Mouse (Mus musculus) intestine, postnatal 0 days (tissue): ENCODE results near the gene Prss56. TPM values are rescaled to one million over a fixed set of nuclear protein-coding genes. Genes with fewer than 3 reads are reported as not detected.

Source experiments
- ATAC-seq: fragments of 200-750 bp; cut with Nextera tagmentation; 2 replicates; pipeline ENCODE4 v1.8.0; 2017; ENCODE audit warnings: mild to moderate bottlenecking, moderate TSS enrichment, moderate library complexity
- H3K27ac ChIP-seq: fragments of 300-500 bp; sonication (generic); 2 replicates; pipeline ENCODE4 v1.5.1; 2014; ENCODE audit warnings: mild to moderate bottlenecking, low read depth, low read length, moderate library complexity
- H3K27me3 ChIP-seq: fragments of 300-500 bp; sonication (generic); replicated peaks from 2 replicates; pipeline ENCODE4 v1.6.1; 2014; ENCODE audit warnings: low read length, mixed read lengths; ENCODE audit not compliant: control insufficient read depth, insufficient read depth
- H3K36me3 ChIP-seq: fragments of 300-500 bp; sonication (generic); 2 replicates; pipeline ENCODE4 v1.6.1; 2014; ENCODE audit warnings: mild to moderate bottlenecking, moderate library complexity; ENCODE audit not compliant: control insufficient read depth, insufficient read depth
- H3K4me1 ChIP-seq: fragments of 300-500 bp; sonication (generic); replicated peaks from 2 replicates; pipeline ENCODE4 v1.6.1; 2014; ENCODE audit warnings: antibody characterized with exemption, low read length, mixed read lengths; ENCODE audit not compliant: control insufficient read depth, insufficient read depth
- H3K4me2 ChIP-seq: fragments of 300-500 bp; sonication (generic); replicated peaks from 2 replicates; pipeline ENCODE4 v1.6.1; 2014; ENCODE audit warnings: low read depth, mild to moderate bottlenecking, moderate library complexity
- H3K4me3 ChIP-seq: fragments of 300-500 bp; sonication (generic); 2 replicates; pipeline ENCODE4 v1.5.1; 2014; ENCODE audit warnings: low read depth, low read length
- H3K9ac ChIP-seq: fragments of 300-500 bp; sonication (generic); 2 replicates; pipeline ENCODE4 v1.6.1; 2014; ENCODE audit warnings: mild to moderate bottlenecking, low read depth, low read length
- H3K9me3 ChIP-seq: fragments of 300-500 bp; sonication (generic); 2 replicates; pipeline ENCODE4 v1.6.1; 2016; ENCODE audit warnings: mixed run types; ENCODE audit not compliant: control insufficient read depth
- CTCF ChIP-seq: sonication (generic); IDR thresholded peaks from 2 replicates; pipeline ENCODE4 v1.5.1; 2016; ENCODE audit warnings: low read depth, mild to moderate bottlenecking, control low read depth, antibody characterized with exemption, moderate library complexity
- WGBS: fragments of 180-500 bp; shearing (Covaris S2); extraction: QIAGEN DNeasy Blood & Tissue Kit; methylation state at CpG from one replicate; pipeline ENCODE4 v1.1.7; 2014; 5-methylcytosine and 5-hydroxymethylcytosine counted together
- polyA plus RNA-seq: library from polyadenylated mRNA; unstranded; fragments of >200 nt; fragmentation: Nextera tagmentation; extraction: Ambion mirVana; gene quantifications from 2 replicates; pipeline ENCODE4 v1.2.1, GENCODE M21; 2015

Gene Prss56
- polyA plus RNA-seq, 1 experiment from 2014 or later = not detected

- no peaks in the 10 kb centered on the region for H3K4me1 ChIP-seq
- H3K9me3 ChIP-seq = no peaks in the 10 kb centered on the region
- no peaks in the 10 kb centered on the region for H3K36me3 ChIP-seq
- H3K27ac ChIP-seq = no peak overlapping the region
- no peak for ATAC-seq
- no peak overlapping the region for H3K9ac ChIP-seq
- TF ChIP-seq CTCF = no peak
- H3K27me3 ChIP-seq = peaks cover 12% of the 10 kb centered on the region; the same call in 1 of the 2 replicates
- H3K4me3 ChIP-seq = no peak overlapping the region
- H3K4me2 ChIP-seq = no peak overlapping the region
- 55% methylated on average over 9 of the region's 9 CpGs for WGBS
Measured at GRCm38 (mm10) chr1:87164796-87165184, 18.3 kb upstream of the Prss56 start.

DNA sequence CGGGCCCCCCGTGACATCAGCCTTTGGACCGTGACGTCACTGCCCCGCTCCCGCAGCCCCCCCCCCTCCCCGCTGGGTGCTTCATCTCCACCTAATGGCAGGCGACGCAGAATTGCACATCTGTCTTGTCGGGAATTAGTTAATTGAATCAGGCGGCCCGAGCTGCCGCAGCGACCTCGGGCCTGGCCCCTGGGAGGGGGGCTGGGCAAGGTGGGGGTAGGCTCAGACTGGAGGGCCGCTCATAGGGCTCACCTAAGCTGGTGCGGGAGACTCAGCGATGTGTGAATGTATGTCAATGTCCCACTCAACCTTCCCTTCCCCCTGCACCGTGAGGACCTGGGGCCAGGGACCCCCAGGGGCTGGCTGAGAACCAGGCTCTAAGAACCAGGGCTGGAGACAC, 12.7 kb upstream of the Prss56 start:
- H3K9ac ChIP-seq = no peak overlapping the region
- H3K36me3 ChIP-seq = no peaks in the 10 kb centered on the region
- H3K27me3 ChIP-seq = peaks cover 12% of the 10 kb centered on the region; the same call in 1 of the 2 replicates
- no peak overlapping the region for H3K4me2 ChIP-seq
- no peak for TF ChIP-seq CTCF
- H3K4me3 ChIP-seq = no peak overlapping the region
- H3K4me1 ChIP-seq = no peaks in the 10 kb centered on the region
- H3K9me3 ChIP-seq = no peaks in the 10 kb centered on the region
- 15% methylated on average over 18 of the region's 19 CpGs for WGBS
- no peak overlapping the region for H3K27ac ChIP-seq
- no peak for ATAC-seq

DNA sequence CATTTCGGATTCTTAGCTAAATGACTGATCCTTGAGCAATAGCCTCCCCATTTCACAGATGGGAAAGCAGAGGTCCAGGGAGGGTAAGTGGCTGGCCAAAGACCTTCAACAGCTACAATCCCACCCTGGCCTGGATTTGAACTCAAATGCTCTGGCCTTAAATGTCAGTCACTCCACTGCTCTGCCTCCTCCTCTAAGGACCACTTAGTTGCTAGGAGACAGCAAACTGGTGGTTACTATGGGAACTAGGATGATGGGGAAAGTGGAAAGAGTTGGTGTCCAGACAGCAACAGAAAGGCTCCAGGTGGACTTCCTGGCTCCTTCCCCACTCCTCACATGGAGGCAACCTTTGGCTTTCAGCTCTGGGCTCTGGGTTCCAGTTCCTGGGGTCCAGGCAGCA, 11.8 kb upstream of the Prss56 start:
- Histone ChIP-seq H3K36me3 (no peaks in the 10 kb centered on the region), H3K4me3 (no peak overlapping the region), H3K27ac (no peak overlapping the region), H3K4me2 (no peak overlapping the region), H3K27me3 (peaks cover 12% of the 10 kb centered on the region; the same call in 1 of the 2 replicates), H3K9ac (no peak overlapping the region), H3K4me1 (no peaks in the 10 kb centered on the region), H3K9me3 (no peaks in the 10 kb centered on the region)
- ATAC-seq = no peak
- no peak for TF ChIP-seq CTCF
- 68% methylated on average over 1 of the region's 1 CpGs for WGBS

- no peak for ATAC-seq
- Histone ChIP-seq H3K27ac (no peak overlapping the region), H3K4me1 (no peaks in the 10 kb centered on the region), H3K4me3 (no peak overlapping the region), H3K4me2 (no peak overlapping the region), H3K27me3 (peaks cover 12% of the 10 kb centered on the region; the same call in 1 of the 2 replicates), H3K9me3 (no peaks in the 10 kb centered on the region), H3K9ac (no peak overlapping the region), H3K36me3 (no peaks in the 10 kb centered on the region)
- 58% methylated on average over 9 of the region's 9 CpGs for WGBS
- no peak for TF ChIP-seq CTCF
Measured at GRCm38 (mm10) chr1:87172316-87172715, 10.8 kb upstream of the Prss56 start.

DNA sequence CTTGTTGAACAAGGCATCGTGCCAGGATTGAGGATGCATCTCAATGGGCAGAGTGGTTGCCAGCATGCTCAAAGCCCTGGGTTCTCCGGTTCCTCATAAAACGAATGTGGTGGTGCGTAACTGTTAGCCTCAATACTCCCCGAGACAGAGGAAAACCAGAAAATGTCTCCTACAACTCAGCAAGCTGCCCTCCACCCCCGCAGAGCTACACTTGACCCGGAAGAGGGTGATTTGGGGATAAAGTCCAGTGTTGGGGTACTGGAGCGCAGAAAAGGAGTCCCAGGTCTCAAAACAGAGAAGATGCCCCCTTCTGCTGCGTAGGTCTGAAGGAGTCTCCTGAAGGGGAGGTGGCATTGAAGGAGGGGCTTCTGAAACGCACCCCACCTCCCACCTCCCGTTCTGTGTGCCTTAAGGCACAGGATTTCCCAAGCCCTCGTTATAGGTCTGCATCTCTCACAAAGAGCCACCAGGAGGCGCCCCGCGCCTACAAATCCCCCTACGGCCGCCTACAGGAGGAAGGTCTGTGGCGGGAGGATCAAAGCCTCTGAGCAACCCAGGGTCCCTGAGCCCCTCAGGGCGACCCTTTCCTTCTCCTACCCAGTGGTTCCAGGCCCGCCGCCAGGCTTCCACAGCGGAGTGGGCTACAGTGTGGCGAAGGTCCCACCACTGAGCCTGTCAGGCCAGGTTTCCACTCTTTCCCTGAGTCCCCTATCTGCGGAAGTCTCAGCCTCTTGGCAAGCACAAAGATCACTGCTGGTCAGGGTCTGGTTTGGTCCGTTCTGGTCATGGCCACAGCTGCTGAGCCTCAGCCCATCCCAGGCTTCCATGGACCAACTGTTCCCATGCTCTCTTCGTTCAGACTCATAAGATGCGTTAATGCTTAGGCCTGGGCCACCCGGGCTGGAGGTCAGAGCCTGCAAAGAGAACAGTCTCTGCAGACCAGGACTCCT, 8.8 kb upstream of the Prss56 start:
- Histone ChIP-seq H3K27me3 (peaks cover 8% of the 10 kb centered on the region; the same call in 1 of the 2 replicates), H3K27ac (no peak overlapping the region), H3K36me3 (no peaks in the 10 kb centered on the region), H3K9ac (no peak overlapping the region), H3K4me1 (no peaks in the 10 kb centered on the region), H3K4me3 (no peak overlapping the region), H3K9me3 (no peaks in the 10 kb centered on the region), H3K4me2 (peak overlapping the region; percentile 55)
- WGBS = 28% methylated on average over 28 of the region's 28 CpGs
- peak; percentile 79 for TF ChIP-seq CTCF
- peak; percentile 49; the same call in 1 of the 2 replicates for ATAC-seq

DNA sequence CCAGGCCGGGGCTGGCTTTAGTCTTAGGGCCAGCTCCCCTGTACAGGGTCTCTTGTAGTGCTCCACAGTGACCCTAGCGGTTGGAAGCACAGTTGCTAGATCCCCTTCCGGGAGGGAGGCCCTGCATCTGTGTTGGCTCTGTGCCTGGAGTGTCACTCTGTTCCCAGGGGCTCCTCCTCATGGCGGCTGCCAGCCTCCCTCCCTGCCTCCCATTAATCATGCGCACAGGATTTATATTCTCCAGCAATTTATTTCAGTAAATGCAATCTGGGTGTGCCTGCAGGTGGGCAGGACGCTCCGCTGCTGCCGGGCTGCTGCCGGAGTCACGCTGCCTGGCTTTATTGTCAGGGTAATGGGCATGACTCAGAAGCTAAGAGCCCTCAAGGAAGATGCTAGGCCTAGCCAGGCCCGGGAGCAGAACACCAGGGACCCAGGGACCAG, 7.2 kb upstream of the Prss56 start:
- Histone ChIP-seq H3K27ac (no peak overlapping the region), H3K9me3 (no peaks in the 10 kb centered on the region), H3K27me3 (peaks cover 8% of the 10 kb centered on the region; the same call in 1 of the 2 replicates), H3K4me3 (no peak overlapping the region), H3K4me2 (0 out of 2 replicates have a peak overlapping the region, but pooled peaks have one; percentile 21), H3K4me1 (no peaks in the 10 kb centered on the region), H3K9ac (no peak overlapping the region), H3K36me3 (no peaks in the 10 kb centered on the region)
- 10% methylated on average over 11 of the region's 11 CpGs for WGBS
- peak; percentile 69 for TF ChIP-seq CTCF
- peak; percentile 42; the same call in 1 of the 2 replicates for ATAC-seq
